In genomic region chr4:131254243-131254642, GRCm38 (mm10) we compare ENCODE assay signal across 10 mouse cellular contexts.
DNase-seq lines count a peak whose midpoint lies in the region; ATAC-seq and TF ChIP-seq lines count a peak whose summit lies in the region.
"Had no signal": no experiment of that assay in that cellular context is flagged by ENCODE, and none has a peak within 500 bp of the region (broad histone marks: within the 10 kb centered on the region; RNA-seq: fewer than 3 reads in every experiment).

No protein-coding gene starts in this region.

- peak; percentile 46; the same call in 1 of the 2 replicates for ATAC-seq in lung, embryonic 14.5 days (ENCODE audit: insufficient read depth)
- no peak for ATAC-seq in granulocyte monocyte progenitor cell, adult 5-6 weeks (replicated peaks; ENCODE audit: poor library complexity, severe bottlenecking)

- no peaks in the 10 kb centered on the region for H3K9me3 ChIP-seq in lung, embryonic 14.5 days (ENCODE audit: low read depth, low read length)
- H3K9me3 ChIP-seq: G1E; lung, embryonic 15.5 days had no signal

- no peaks in the 10 kb centered on the region for H3K27me3 ChIP-seq in lung, embryonic 14.5 days (ENCODE audit: insufficient read depth, low read length)

- no peak overlapping the region for H3K4me2 ChIP-seq in lung, embryonic 14.5 days
- H3K4me2 ChIP-seq: lung, embryonic 15.5 days had no signal

- H3K9ac ChIP-seq in lung, embryonic 14.5 days, result no peak overlapping the region
- H3K9ac ChIP-seq: lung, embryonic 15.5 days had no signal

- 50% methylated on average over 7 of the region's 7 CpGs for WGBS in lung, embryonic 14.5 days

- H3K4me3 ChIP-seq in gastrocnemius, adult 2 months, result no peak overlapping the region
- H3K4me3 ChIP-seq in lung, embryonic 14.5 days (ENCODE audit: low read depth, low read length), result no peak overlapping the region
- H3K4me3 ChIP-seq: layer of hippocampus, adult 2 months; lung, embryonic 15.5 days had no signal

- no peaks in the 10 kb centered on the region for H3K36me3 ChIP-seq in lung, embryonic 14.5 days (ENCODE audit: insufficient read depth)
- H3K36me3 ChIP-seq: G1E; lung, embryonic 15.5 days had no signal

- H3K4me1 ChIP-seq in lung, embryonic 14.5 days (ENCODE audit: insufficient read depth), result no peaks in the 10 kb centered on the region

- H3K27ac ChIP-seq in gastrocnemius, adult 2 months, result no peak overlapping the region; the same call in 1 of the 2 replicates
- H3K27ac ChIP-seq in lung, embryonic 14.5 days (ENCODE audit: low read depth), result no peak overlapping the region
- H3K27ac ChIP-seq: layer of hippocampus, adult 2 months; lung, embryonic 15.5 days had no signal

- TF ChIP-seq CTCF in gastrocnemius, adult 2 months (IDR thresholded peaks at IDR 0.05), result no peak
- TF ChIP-seq CTCF in lung, embryonic 14.5 days (IDR thresholded peaks at IDR 0.05; ENCODE audit: low read depth), result no peak

- DNase-seq in adrenal gland, adult 8-10 months, result peak; percentile 93
- peak; percentile 64 for DNase-seq in gastrocnemius, adult 2 months
- DNase-seq in heart, postnatal 36 days, result peak; percentile 65 to 67
- peak; percentile 39 for DNase-seq in lung, embryonic 14.5 days
- DNase-seq in cerebellum, adult 9-10 months, result no peak
- no peak for DNase-seq in spleen, postnatal 10 days (ENCODE audit: low spot score in 2 of 2)

- intact Hi-C loops in gastrocnemius, adult 2 months (cut with DNase I), result loop anchor here (5.0 kb wide), 1 partner anchor 583 kb away; the partner anchor contains the start of gene Ptpru
- intact Hi-C loops in heart, postnatal 36 days (cut with DNase I), result loop anchor here (2.0 kb wide), 1 partner anchor 293 kb away; no protein-coding TSS in a partner anchor

Comparison
In these comparisons a context has a peak if more than half of its experiments do, and no peak if none do; other contexts are left out.
1. DNase-seq: peak in adrenal gland, adult 8-10 months (single experiment), gastrocnemius, adult 2 months (single experiment), heart, postnatal 36 days (2 of 2) and lung, embryonic 14.5 days (single experiment); none in cerebellum, adult 9-10 months (single experiment) and spleen, postnatal 10 days (0 of 2).